Mouse (Mus musculus) heart, adult 2 months (tissue): ENCODE measurements around the gene Adad1. TPM values are rescaled to one million over a fixed set of nuclear protein-coding genes. Genes with fewer than 3 reads are reported as not detected.

Experiments used
- DNase-seq, 2 experiments: peaks; one replicate each; pipeline ENCODE4 v3.0.0; 2021
- H3K27ac ChIP-seq: fragments of 200-600 bp; 2 replicates; pipeline ENCODE4 v1.8.1; 2022
- H3K27me3 ChIP-seq: fragments of 200-500 bp; 2 replicates; pipeline ENCODE4 v1.6.1; 2012; ENCODE audit warnings: mild to moderate bottlenecking, low read length, inconsistent platforms, mixed read lengths; ENCODE audit not compliant: control insufficient read depth, insufficient read depth
- H3K36me3 ChIP-seq: fragments of 200-500 bp; 2 replicates; pipeline ENCODE4 v1.6.1; 2012; ENCODE audit warnings: low read length, inconsistent platforms; ENCODE audit not compliant: control insufficient read depth, insufficient read depth
- H3K4me1 ChIP-seq: fragments of 200-500 bp; 2 replicates; pipeline ENCODE4 v1.6.1; 2011; ENCODE audit warnings: low read length; ENCODE audit not compliant: control insufficient read depth, insufficient read depth
- H3K4me3 ChIP-seq: fragments of 200-600 bp; 2 replicates; pipeline ENCODE4 v1.8.1; 2022
- H3K79me2 ChIP-seq: fragments of 200-500 bp; replicated peaks from 2 replicates; pipeline ENCODE4 v1.6.1; 2012; ENCODE audit warnings: mild to moderate bottlenecking, inconsistent platforms, low read length, moderate library complexity, mixed read lengths; ENCODE audit not compliant: control insufficient read depth, insufficient read depth
- H3K9ac ChIP-seq: fragments of 200-500 bp; 2 replicates; pipeline ENCODE4 v1.6.1; 2012; ENCODE audit warnings: low read depth, mild to moderate bottlenecking, control low read depth, inconsistent platforms, low read length, mixed read lengths
- CTCF ChIP-seq: fragments of 200-600 bp; IDR thresholded peaks from 2 replicates; pipeline ENCODE4 v1.8.1; 2022; ENCODE audit warnings: antibody characterized with exemption, mild to moderate bottlenecking, moderate library complexity
- EP300 ChIP-seq: fragments of 200-500 bp; IDR thresholded peaks from 2 replicates; pipeline ENCODE4 v1.6.1; 2011; ENCODE audit warnings: low read depth, low read length, control low read depth; ENCODE audit not compliant: insufficient read depth
- POLR2A ChIP-seq: fragments of 200-500 bp; IDR thresholded peaks from 2 replicates; pipeline ENCODE4 v1.6.1; 2011; ENCODE audit warnings: mild to moderate bottlenecking, low read depth, low read length, control low read depth; ENCODE audit not compliant: insufficient read depth
- WGBS: fragments of 180-500 bp; shearing (Covaris S2); methylation state at CpG from one replicate; pipeline ENCODE4 v1.1.7; 2018; 5-methylcytosine and 5-hydroxymethylcytosine counted together
- intact Hi-C: fragments of 180-260 bp; cut with DNase I; formaldehyde crosslinking; loops from one replicate; pipeline ENCODE4 v1.15.1; 2025
- polyA plus RNA-seq: library from polyadenylated mRNA; depleted of rRNA; stranded (reverse); fragments of >200 nt; gene quantifications from 2 replicates; pipeline ENCODE4 v1.2.3, GENCODE M21; 2012
- total RNA-seq, 2 experiments: library from RNA; stranded (reverse); gene quantifications; 2 replicates each; pipeline ENCODE4 v1.2.3; 2021

Adad1 gene
- total and polyA plus RNA-seq, 3 experiments = not detected

GRCm38 (mm10) chr3:37152274-37152673 lies 88.9 kb downstream of the Adad1 start:
- Histone ChIP-seq H3K9ac (no peak overlapping the region), H3K4me1 (no peaks in the 10 kb centered on the region), H3K27ac (no peak overlapping the region), H3K27me3 (no peaks in the 10 kb centered on the region), H3K4me3 (no peak overlapping the region), H3K79me2 (no peaks in the 10 kb centered on the region), H3K36me3 (no peaks in the 10 kb centered on the region)
- TF ChIP-seq CTCF (no peak), EP300 (no peak), POLR2A (no peak)
- intact Hi-C loops = no loop called here
- no peak for DNase-seq
- WGBS = 72% methylated on average over 10 of the region's 10 CpGs

- no peak overlapping the region for H3K27ac ChIP-seq
- H3K4me1 ChIP-seq = no peaks in the 10 kb centered on the region
- no peak overlapping the region for H3K4me3 ChIP-seq
- H3K36me3 ChIP-seq = no peaks in the 10 kb centered on the region
- TF ChIP-seq EP300 (no peak), CTCF (no peak)
- H3K9ac ChIP-seq = no peak overlapping the region
- WGBS = 90% methylated on average over 7 of the region's 7 CpGs
- H3K27me3 ChIP-seq = no peaks in the 10 kb centered on the region
- DNase-seq = no peak
- intact Hi-C loops = no loop called here
- H3K79me2 ChIP-seq = no peaks in the 10 kb centered on the region
These were observed 89.7 kb downstream of the Adad1 start for GRCm38 (mm10) chr3:37153004-37153403.

- no peaks in the 10 kb centered on the region for H3K4me1 ChIP-seq
- DNase-seq = no peak
- intact Hi-C loops = no loop called here
- H3K27me3 ChIP-seq = no peaks in the 10 kb centered on the region
- H3K9ac ChIP-seq = no peak overlapping the region
- no peak overlapping the region for H3K4me3 ChIP-seq
- 29% methylated on average over 7 of the region's 7 CpGs for WGBS
- H3K36me3 ChIP-seq = no peaks in the 10 kb centered on the region
- TF ChIP-seq CTCF (no peak), EP300 (no peak), POLR2A (no peak)
- no peaks in the 10 kb centered on the region for H3K79me2 ChIP-seq
- H3K27ac ChIP-seq = no peak overlapping the region
These were observed 91.1 kb downstream of the Adad1 start for GRCm38 (mm10) chr3:37154396-37154795.

- TF ChIP-seq POLR2A = no peak
- TF ChIP-seq EP300 = no peak
- no peak for TF ChIP-seq CTCF
- Histone ChIP-seq H3K36me3 (no peaks in the 10 kb centered on the region), H3K27me3 (no peaks in the 10 kb centered on the region), H3K4me3 (no peak overlapping the region), H3K9ac (no peak overlapping the region), H3K4me1 (no peaks in the 10 kb centered on the region), H3K27ac (no peak overlapping the region), H3K79me2 (no peaks in the 10 kb centered on the region)
- no peak for DNase-seq
- 71% methylated on average over 8 of the region's 8 CpGs for WGBS
- intact Hi-C loops = no loop called here
These were observed 93.8 kb downstream of the Adad1 start for GRCm38 (mm10) chr3:37157082-37157481.

GRCm38 (mm10) chr3:37158246-37158645 lies 94.9 kb downstream of the Adad1 start:
- 87% methylated on average over 3 of the region's 3 CpGs for WGBS
- Histone ChIP-seq H3K4me1 (no peaks in the 10 kb centered on the region), H3K9ac (no peak overlapping the region), H3K27me3 (no peaks in the 10 kb centered on the region), H3K4me3 (no peak overlapping the region), H3K79me2 (no peaks in the 10 kb centered on the region), H3K27ac (no peak overlapping the region), H3K36me3 (no peaks in the 10 kb centered on the region)
- intact Hi-C loops = no loop called here
- no peak for DNase-seq
- TF ChIP-seq EP300 (no peak), CTCF (no peak), POLR2A (no peak)

- H3K79me2 ChIP-seq = no peaks in the 10 kb centered on the region
- WGBS = 68% methylated on average over 4 of the region's 4 CpGs
- H3K4me1 ChIP-seq = no peaks in the 10 kb centered on the region
- TF ChIP-seq POLR2A = no peak
- no peak for TF ChIP-seq EP300
- TF ChIP-seq CTCF = no peak
- H3K9ac ChIP-seq = no peak overlapping the region
- no peaks in the 10 kb centered on the region for H3K27me3 ChIP-seq
- no peak overlapping the region for H3K27ac ChIP-seq
- H3K36me3 ChIP-seq = no peaks in the 10 kb centered on the region
- no peak overlapping the region for H3K4me3 ChIP-seq
- intact Hi-C loops = no loop called here
- no peak for DNase-seq
These were observed 97.8 kb downstream of the Adad1 start for GRCm38 (mm10) chr3:37161096-37161495.
